Mouse (Mus musculus): Measurements from ENCODE around the gene Plekhg3. TPM values are rescaled to one million over a fixed set of nuclear protein-coding genes. Genes with fewer than 3 reads are reported as not detected.

Plekhg3 gene
- total RNA-seq, 1 experiment = 12.1 TPM

GRCm38 (mm10) chr12:76593254-76593653, 62.6 kb downstream of the Plekhg3 start:
- H3K36me3 ChIP-seq (ENCODE audit: control insufficient read depth, insufficient read depth, low read length, poor library complexity, severe bottlenecking) = peaks cover 3% of the 10 kb centered on the region; the same call in 1 of the 2 replicates
- TF ChIP-seq CHD2 (IDR thresholded peaks at IDR 0.05; ENCODE audit: low read depth, low read length) = no peak
- no peak for TF ChIP-seq ZNF384 (IDR thresholded peaks at IDR 0.05; ENCODE audit: low read depth, low read length)
- TF ChIP-seq MAFK (IDR thresholded peaks at IDR 0.05; ENCODE audit: insufficient read depth, low read depth, low read length) = no peak
- TF ChIP-seq ZC3H11A (IDR thresholded peaks at IDR 0.05; ENCODE audit: borderline replicate concordance, low read depth, low read length) = no peak
- no peak for TF ChIP-seq HCFC1 (IDR thresholded peaks at IDR 0.05; ENCODE audit: borderline replicate concordance, insufficient read depth, low read length)
- in situ Hi-C loops (cut with MboI; ENCODE audit: low sequenced_read_pairs in 2 of 2, unreplicated experiment in 2 of 2) = loop anchor here in 1 of 2 experiments (10.0 kb wide), 1 partner anchor 98 kb away; no protein-coding TSS in a partner anchor
- peaks cover 0 to 20% of the 10 kb centered on the region in 2 experiments; a peak in 1 of 4 replicates for H3K4me1 ChIP-seq (ENCODE audit: control insufficient read depth in 2 of 2, insufficient read depth in 2 of 2, low read length in 2 of 2, poor library complexity in 1 of 2)
- H3K9ac ChIP-seq (ENCODE audit: insufficient read depth, low read depth, low read length, poor library complexity, severe bottlenecking) = no peak overlapping the region
- no peak for DNase-seq (ENCODE audit: low read depth, low spot score)
- no peak overlapping the region for H3K27ac ChIP-seq (ENCODE audit: insufficient read depth, low read depth, low read length, poor library complexity, severe bottlenecking)
- no peaks in the 10 kb centered on the region for H3K9me3 ChIP-seq (ENCODE audit: control insufficient read depth, insufficient read depth, low read depth, low read length)
- H3K4me3 ChIP-seq (ENCODE audit: insufficient read depth in 1 of 2, low read depth in 1 of 2, low read length in 2 of 2, poor library complexity in 1 of 2, severe bottlenecking in 1 of 2) = no peak overlapping the region

GRCm38 (mm10) chr12:76593839-76594322, 63.2 kb downstream of the Plekhg3 start:
- Histone ChIP-seq H3K27ac (ENCODE audit: insufficient read depth, low read depth, low read length, poor library complexity, severe bottlenecking) (no peak overlapping the region), H3K4me1 (ENCODE audit: control insufficient read depth in 2 of 2, insufficient read depth in 2 of 2, low read length in 2 of 2, poor library complexity in 1 of 2) (peaks cover 0 to 20% of the 10 kb centered on the region in 2 experiments; a peak in 1 of 4 replicates), H3K36me3 (ENCODE audit: control insufficient read depth, insufficient read depth, low read length, poor library complexity, severe bottlenecking) (peaks cover 3% of the 10 kb centered on the region; the same call in 1 of the 2 replicates), H3K4me3 (ENCODE audit: insufficient read depth in 1 of 2, low read depth in 1 of 2, low read length in 2 of 2, poor library complexity in 1 of 2, severe bottlenecking in 1 of 2) (no peak overlapping the region), H3K9me3 (ENCODE audit: control insufficient read depth, insufficient read depth, low read depth, low read length) (no peaks in the 10 kb centered on the region), H3K9ac (ENCODE audit: insufficient read depth, low read depth, low read length, poor library complexity, severe bottlenecking) (no peak overlapping the region)
- in situ Hi-C loops (cut with MboI; ENCODE audit: low sequenced_read_pairs in 2 of 2, unreplicated experiment in 2 of 2) = loop anchor here in 1 of 2 experiments (10.0 kb wide), 1 partner anchor 99 kb away; no protein-coding TSS in a partner anchor
- TF ChIP-seq HCFC1 (IDR thresholded peaks at IDR 0.05; ENCODE audit: borderline replicate concordance, insufficient read depth, low read length) (no peak), ZC3H11A (IDR thresholded peaks at IDR 0.05; ENCODE audit: borderline replicate concordance, low read depth, low read length) (no peak), CHD2 (IDR thresholded peaks at IDR 0.05; ENCODE audit: low read depth, low read length) (no peak), MAFK (IDR thresholded peaks at IDR 0.05; ENCODE audit: insufficient read depth, low read depth, low read length) (no peak), ZNF384 (IDR thresholded peaks at IDR 0.05; ENCODE audit: low read depth, low read length) (no peak)
- DNase-seq (ENCODE audit: low read depth, low spot score) = no peak

GRCm38 (mm10) chr12:76594556-76594955, 63.9 kb downstream of the Plekhg3 start:
- DNase-seq (ENCODE audit: low read depth, low spot score) = no peak
- in situ Hi-C loops (cut with MboI; ENCODE audit: low sequenced_read_pairs in 2 of 2, unreplicated experiment in 2 of 2) = loop anchor here in 1 of 2 experiments (10.0 kb wide), 1 partner anchor 100 kb away; no protein-coding TSS in a partner anchor
- no peak overlapping the region for H3K4me3 ChIP-seq (ENCODE audit: insufficient read depth in 1 of 2, low read depth in 1 of 2, low read length in 2 of 2, poor library complexity in 1 of 2, severe bottlenecking in 1 of 2)
- H3K9ac ChIP-seq (ENCODE audit: insufficient read depth, low read depth, low read length, poor library complexity, severe bottlenecking) = peak overlapping the region; percentile 20; the same call in 1 of the 2 replicates
- TF ChIP-seq MAFK (IDR thresholded peaks at IDR 0.05; ENCODE audit: insufficient read depth, low read depth, low read length) (no peak), ZC3H11A (IDR thresholded peaks at IDR 0.05; ENCODE audit: borderline replicate concordance, low read depth, low read length) (no peak), HCFC1 (IDR thresholded peaks at IDR 0.05; ENCODE audit: borderline replicate concordance, insufficient read depth, low read length) (no peak), CHD2 (IDR thresholded peaks at IDR 0.05; ENCODE audit: low read depth, low read length) (no peak), ZNF384 (IDR thresholded peaks at IDR 0.05; ENCODE audit: low read depth, low read length) (no peak)
- H3K36me3 ChIP-seq (ENCODE audit: control insufficient read depth, insufficient read depth, low read length, poor library complexity, severe bottlenecking) = peaks cover 4% of the 10 kb centered on the region; the same call in 1 of the 2 replicates
- peaks cover 0 to 20% of the 10 kb centered on the region in 2 experiments; a peak in 1 of 4 replicates for H3K4me1 ChIP-seq (ENCODE audit: control insufficient read depth in 2 of 2, insufficient read depth in 2 of 2, low read length in 2 of 2, poor library complexity in 1 of 2)
- no peaks in the 10 kb centered on the region for H3K9me3 ChIP-seq (ENCODE audit: control insufficient read depth, insufficient read depth, low read depth, low read length)
- H3K27ac ChIP-seq (ENCODE audit: insufficient read depth, low read depth, low read length, poor library complexity, severe bottlenecking) = no peak overlapping the region

GRCm38 (mm10) chr12:76595830-76596229, 65.1 kb downstream of the Plekhg3 start:
- H3K27ac ChIP-seq (ENCODE audit: insufficient read depth, low read depth, low read length, poor library complexity, severe bottlenecking) = no peak overlapping the region
- DNase-seq (ENCODE audit: low read depth, low spot score) = no peak
- TF ChIP-seq ZNF384 (IDR thresholded peaks at IDR 0.05; ENCODE audit: low read depth, low read length) = no peak
- no peak for TF ChIP-seq MAFK (IDR thresholded peaks at IDR 0.05; ENCODE audit: insufficient read depth, low read depth, low read length)
- TF ChIP-seq CHD2 (IDR thresholded peaks at IDR 0.05; ENCODE audit: low read depth, low read length) = no peak
- no peak for TF ChIP-seq HCFC1 (IDR thresholded peaks at IDR 0.05; ENCODE audit: borderline replicate concordance, insufficient read depth, low read length)
- no peak for TF ChIP-seq ZC3H11A (IDR thresholded peaks at IDR 0.05; ENCODE audit: borderline replicate concordance, low read depth, low read length)
- no peaks in the 10 kb centered on the region for H3K9me3 ChIP-seq (ENCODE audit: control insufficient read depth, insufficient read depth, low read depth, low read length)
- H3K9ac ChIP-seq (ENCODE audit: insufficient read depth, low read depth, low read length, poor library complexity, severe bottlenecking) = no peak overlapping the region
- in situ Hi-C loops (cut with MboI; ENCODE audit: low sequenced_read_pairs in 2 of 2, unreplicated experiment in 2 of 2) = loop anchor here in 1 of 2 experiments (10.0 kb wide), 1 partner anchor 101 kb away; no protein-coding TSS in a partner anchor
- peaks cover 0 to 20% of the 10 kb centered on the region in 2 experiments; a peak in 1 of 4 replicates for H3K4me1 ChIP-seq (ENCODE audit: control insufficient read depth in 2 of 2, insufficient read depth in 2 of 2, low read length in 2 of 2, poor library complexity in 1 of 2)
- peaks cover 8% of the 10 kb centered on the region; the same call in 1 of the 2 replicates for H3K36me3 ChIP-seq (ENCODE audit: control insufficient read depth, insufficient read depth, low read length, poor library complexity, severe bottlenecking)
- H3K4me3 ChIP-seq (ENCODE audit: insufficient read depth in 1 of 2, low read depth in 1 of 2, low read length in 2 of 2, poor library complexity in 1 of 2, severe bottlenecking in 1 of 2) = no peak overlapping the region
